Mouse (Mus musculus) neural tube, embryonic 10.5 days (tissue): ENCODE results near the gene Fancg.
"Not testable (repeated sequence)": the region's sequence is repeated elsewhere in the genome, so short reads cannot be mapped to it uniquely, and the experiment has no call there.

Experiments used
- DNase-seq: peaks from one replicate; pipeline ENCODE4 v3.0.0-alpha.2; 2017; ENCODE audit warnings: low spot score; ENCODE audit errors: extremely low spot score

Fancg gene

DNA sequence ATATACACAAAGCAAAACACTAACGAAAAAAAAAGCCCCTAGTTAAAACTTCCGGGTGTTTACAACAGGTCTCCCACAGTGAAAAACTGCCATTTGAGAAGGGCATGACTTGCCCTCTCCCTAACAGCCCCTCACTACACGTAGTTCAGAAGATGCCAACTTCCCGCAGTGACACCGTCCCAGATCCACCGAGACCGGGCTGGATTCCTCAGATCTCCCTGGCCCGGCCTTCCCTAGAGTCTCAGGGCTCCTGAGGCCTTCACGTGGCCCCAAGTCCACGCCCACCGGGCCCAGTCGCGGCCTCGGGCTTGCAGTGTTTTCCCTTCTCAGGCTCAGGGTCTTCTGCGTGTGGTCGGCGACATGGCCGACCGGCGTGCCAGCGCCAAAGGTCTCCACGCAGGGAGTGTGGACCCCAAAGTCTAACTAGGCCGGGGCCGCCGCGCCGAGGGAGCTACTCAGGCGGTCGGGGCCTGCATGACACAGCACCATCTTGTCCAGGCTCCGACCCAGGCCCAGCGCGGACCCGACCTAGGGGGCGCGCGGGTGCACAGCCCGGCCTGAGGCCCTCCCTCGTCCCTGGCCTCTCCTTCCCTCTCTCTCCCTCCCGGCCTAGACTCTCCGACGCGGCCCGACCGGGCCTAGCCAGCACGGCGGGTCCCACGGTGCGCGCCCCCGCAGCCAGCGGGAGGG is 10.7 kb downstream of the Fancg start:
- peak; percentile 88 for DNase-seq

GRCm38 (mm10) chr4:42998022-42998421 is 12.3 kb downstream of the Fancg start:
- DNase-seq, result no peak

DNA sequence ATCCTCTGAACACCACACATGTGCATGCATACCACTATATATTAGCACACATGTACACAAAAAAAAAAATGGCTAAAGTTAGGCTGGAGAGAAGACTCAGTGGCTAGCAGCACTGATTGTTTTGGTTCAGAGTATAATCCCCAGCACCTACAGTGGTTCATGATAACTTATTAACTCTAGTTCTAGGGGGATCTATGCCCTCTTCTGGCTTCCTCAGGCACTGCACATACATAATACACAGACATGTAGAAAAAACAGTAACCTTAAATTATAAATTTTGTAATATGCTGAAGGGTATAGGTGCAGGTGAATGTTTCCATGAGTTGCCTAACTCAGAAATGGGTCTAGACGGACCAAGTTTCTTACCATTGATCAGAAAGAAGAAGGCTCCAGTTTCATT is 22.0 kb downstream of the Fancg start:
- no peak for DNase-seq

DNA sequence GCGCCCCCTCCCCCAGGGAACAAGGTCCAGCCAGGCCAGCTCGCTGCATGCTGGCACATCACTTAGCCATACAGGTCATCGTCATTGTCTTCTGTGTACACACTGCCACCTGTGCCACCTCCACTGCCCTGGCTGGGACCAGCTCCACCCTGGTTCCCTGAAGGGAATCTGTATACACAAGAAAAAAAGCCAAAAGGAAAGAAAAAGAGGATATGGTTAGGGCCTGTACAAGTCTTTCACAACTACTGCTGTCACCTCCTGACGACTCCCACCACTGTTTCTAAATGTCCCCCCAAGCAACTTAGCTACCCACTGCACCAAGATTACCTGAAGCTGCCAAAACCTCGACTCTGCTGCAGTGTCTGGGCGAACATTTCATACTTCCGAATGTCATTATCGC is 29.8 kb downstream of the Fancg start:
- DNase-seq, result not testable (repeated sequence)

GRCm38 (mm10) chr4:42978062-42978461 is 32.2 kb downstream of the Fancg start:
- no peak for DNase-seq

DNA sequence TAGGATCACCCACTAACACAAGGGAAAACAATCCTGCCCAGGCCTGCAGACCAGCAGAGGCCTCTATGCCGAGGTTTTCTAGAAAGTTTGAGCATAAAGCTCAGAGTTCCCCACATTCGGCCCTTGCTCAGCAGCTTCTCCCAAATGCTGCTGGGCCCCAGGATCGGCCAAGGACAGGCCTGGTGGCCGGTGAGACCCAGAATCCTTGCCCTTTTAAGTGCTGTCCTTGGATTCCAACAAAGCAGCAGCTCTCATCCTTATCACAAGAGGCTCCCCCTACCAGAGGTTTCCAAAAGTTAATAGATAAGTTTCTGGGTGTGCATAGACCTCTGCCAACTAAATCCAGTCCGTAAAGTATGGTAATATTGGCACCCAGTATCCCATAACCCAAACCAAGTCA is 36.4 kb downstream of the Fancg start:
- no peak for DNase-seq

DNA sequence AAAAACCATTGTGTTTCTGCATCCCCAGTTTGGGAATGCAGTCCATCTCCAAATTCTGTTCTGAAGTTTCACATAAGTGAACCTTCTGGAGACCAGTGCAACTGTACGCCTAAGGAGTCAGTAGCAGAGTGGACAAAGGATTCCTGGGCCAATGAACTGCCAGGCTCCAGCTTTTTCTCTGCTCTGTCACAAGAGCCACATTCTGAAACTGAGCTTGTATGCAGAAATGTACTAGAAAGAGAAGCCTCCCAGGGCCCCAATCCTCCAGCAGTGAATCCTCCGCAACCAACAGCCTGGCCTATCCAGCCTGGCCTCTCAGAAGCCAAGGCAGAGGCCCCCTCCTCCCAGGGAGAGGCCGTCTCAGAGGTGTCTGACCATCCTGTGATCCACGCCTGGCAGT is 37.4 kb downstream of the Fancg start:
- no peak for DNase-seq

GRCm38 (mm10) chr4:42969304-42969703 is 41.0 kb downstream of the Fancg start, which contains the start of gene 1700022I11Rik:
1700022I11Rik (plus strand) TSS chr4:42969604.
- DNase-seq, result no peak

- DNase-seq, result peak; percentile 44
Observed at GRCm38 (mm10) chr4:42965039-42965719, 45.1 kb downstream of the Fancg start.

GRCm38 (mm10) chr4:42963480-42963879 is 46.8 kb downstream of the Fancg start:
- no peak for DNase-seq

GRCm38 (mm10) chr4:42961592-42961991 is 48.7 kb downstream of the Fancg start:
- peak; percentile 57 for DNase-seq

DNA sequence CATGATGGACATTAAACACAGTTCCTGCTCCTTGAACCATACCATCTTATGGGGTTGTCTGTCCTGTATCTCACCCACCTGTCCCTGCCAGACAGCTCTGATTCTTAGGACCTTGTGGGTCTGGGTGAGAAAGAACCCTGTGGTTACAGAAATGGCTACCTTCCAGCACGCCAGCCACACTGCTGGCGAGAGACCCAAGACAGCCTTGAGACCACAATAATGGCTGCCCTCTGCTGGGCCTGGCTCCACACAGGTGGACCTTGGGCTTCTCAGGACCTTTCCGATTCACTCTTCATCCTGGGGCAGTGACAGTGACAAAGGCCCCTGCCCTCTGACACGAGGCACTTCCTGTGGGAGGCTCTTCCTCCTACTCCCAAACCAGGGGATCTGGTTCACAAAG is 50.9 kb downstream of the Fancg start:
- DNase-seq, result no peak

- no peak for DNase-seq
Observed at GRCm38 (mm10) chr4:42958942-42959341, 51.4 kb downstream of the Fancg start.

DNA sequence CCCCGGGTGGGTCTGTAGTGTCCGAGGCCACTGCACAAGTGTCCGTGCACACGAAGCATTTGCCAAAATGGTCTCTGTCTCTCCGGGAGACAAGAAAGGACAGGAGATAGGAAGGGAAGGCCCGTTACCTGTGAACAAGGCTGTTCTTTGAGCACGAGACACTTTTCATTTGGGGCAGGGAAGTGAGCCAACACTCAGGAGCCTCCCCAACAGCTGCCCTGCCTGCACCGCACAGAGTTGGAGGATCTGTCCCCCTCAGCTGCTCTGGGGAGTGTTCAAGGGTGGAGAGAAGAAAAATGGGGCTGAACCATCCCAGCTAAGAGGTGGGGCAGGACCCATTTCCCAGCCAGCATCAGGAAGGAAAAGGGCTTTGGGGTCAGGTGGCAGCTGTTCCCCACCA is 52.3 kb downstream of the Fancg start:
- no peak for DNase-seq

DNA sequence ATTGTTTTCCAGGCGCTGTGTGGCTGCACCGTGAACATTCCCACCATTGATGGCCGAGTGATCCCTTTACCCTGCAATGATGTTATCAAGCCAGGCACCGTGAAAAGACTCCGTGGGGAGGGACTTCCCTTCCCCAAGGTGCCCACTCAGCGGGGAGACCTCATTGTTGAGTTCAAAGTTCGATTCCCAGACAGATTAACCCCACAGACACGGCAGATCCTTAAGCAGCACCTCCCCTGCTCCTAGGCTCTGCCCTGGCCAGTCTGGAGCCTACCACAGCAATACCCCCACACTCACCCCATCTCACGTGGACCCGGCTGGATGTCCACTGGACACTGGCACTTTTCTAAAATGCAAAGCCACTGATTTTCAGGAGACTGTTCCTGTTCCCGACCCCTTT is 53.0 kb downstream of the Fancg start:
- DNase-seq, result no peak

DNA sequence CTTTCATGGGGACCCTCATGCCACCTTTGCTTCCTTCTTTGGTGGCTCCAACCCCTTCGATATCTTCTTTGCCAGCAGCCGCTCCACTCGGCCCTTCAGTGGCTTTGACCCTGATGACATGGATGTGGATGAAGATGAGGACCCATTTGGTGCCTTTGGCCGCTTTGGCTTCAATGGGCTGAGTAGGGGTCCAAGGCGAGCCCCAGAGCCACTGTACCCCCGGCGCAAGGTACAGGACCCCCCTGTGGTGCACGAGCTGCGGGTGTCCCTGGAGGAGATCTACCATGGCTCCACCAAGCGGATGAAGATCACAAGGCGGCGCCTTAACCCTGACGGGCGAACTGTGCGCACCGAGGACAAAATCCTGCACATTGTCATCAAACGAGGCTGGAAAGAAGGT is 53.7 kb downstream of the Fancg start:
- DNase-seq, result no peak

DNA sequence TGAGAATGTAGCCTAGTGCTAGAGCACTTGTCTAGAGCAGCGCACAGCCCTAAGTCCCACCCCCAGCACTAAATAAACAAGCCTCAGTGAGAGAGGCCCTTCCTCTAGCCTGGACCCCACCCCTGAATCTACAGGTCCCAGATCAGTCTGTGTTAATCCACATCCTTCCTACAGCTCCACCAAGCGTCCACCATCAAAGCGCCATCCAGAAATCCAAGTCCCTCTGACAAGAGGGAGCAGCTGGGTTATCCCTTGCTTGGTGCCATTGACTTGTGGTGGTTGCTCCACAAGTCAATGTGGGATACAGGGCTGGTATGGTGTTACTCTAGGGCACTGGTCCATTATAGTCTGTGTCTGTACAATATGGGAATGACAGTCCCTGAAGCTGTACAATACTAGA is 55.1 kb downstream of the Fancg start:
- no peak for DNase-seq

- DNase-seq, result peak; percentile 75
Observed at GRCm38 (mm10) chr4:42954297-42954696, 56.0 kb downstream of the Fancg start.

GRCm38 (mm10) chr4:42953435-42954094 is 56.7 kb downstream of the Fancg start:
- no peak for DNase-seq

GRCm38 (mm10) chr4:42952563-42952962 is 57.7 kb downstream of the Fancg start:
- no peak for DNase-seq
